Mouse (Mus musculus) C2C12 (cell line): Measurements from ENCODE around the gene Morn2. TPM values are rescaled to one million over a fixed set of nuclear protein-coding genes. Genes with fewer than 3 reads are reported as not detected.

Source experiments
- H3K27me3 ChIP-seq: one replicate; pipeline ENCODE4 v1.6.1; 2011; ENCODE audit not compliant: control insufficient read depth, insufficient read depth, insufficient read length
- H3K36me3 ChIP-seq: one replicate; pipeline ENCODE4 v1.6.1; 2011; ENCODE audit not compliant: control insufficient read depth, insufficient read depth
- H3K4me3 ChIP-seq: one replicate; pipeline ENCODE4 v1.5.1; 2011; ENCODE audit warnings: mild to moderate bottlenecking, control low read depth; ENCODE audit not compliant: poor library complexity, insufficient read depth, severe bottlenecking
- H3K79me2 ChIP-seq: one replicate; pipeline ENCODE4 v1.6.1; 2011; ENCODE audit not compliant: control insufficient read depth, insufficient read depth
- H3K79me3 ChIP-seq: one replicate; pipeline ENCODE4 v1.6.1; 2011; ENCODE audit warnings: low read depth, control low read depth
- H3ac ChIP-seq: one replicate; pipeline ENCODE3; 2011; ENCODE audit warnings: low read depth; ENCODE audit not compliant: control insufficient read depth, insufficient read length
- CEBPB ChIP-seq: IDR thresholded peaks from one replicate; pipeline ENCODE4 v1.6.1; 2011; ENCODE audit warnings: low read depth, mild to moderate bottlenecking, control low read depth, moderate library complexity
- CTCF ChIP-seq: IDR thresholded peaks from one replicate; pipeline ENCODE4 v1.5.1; 2011; ENCODE audit not compliant: control insufficient read depth, insufficient read depth, insufficient read length
- FOSL1 ChIP-seq: IDR thresholded peaks from one replicate; pipeline ENCODE4 v1.8.0; 2011; ENCODE audit warnings: mild to moderate bottlenecking, low read length; ENCODE audit not compliant: poor library complexity, insufficient read depth, severe bottlenecking
- MAX ChIP-seq: IDR thresholded peaks from one replicate; pipeline ENCODE4 v1.6.1; 2011; ENCODE audit warnings: mild to moderate bottlenecking, control low read depth
- MYOD1 ChIP-seq: IDR thresholded peaks from one replicate; pipeline ENCODE4 v1.6.1; 2011; ENCODE audit warnings: low read depth; ENCODE audit not compliant: control insufficient read depth, insufficient read length
- MYOG ChIP-seq: IDR thresholded peaks from one replicate; pipeline ENCODE4 v1.6.1; 2011; ENCODE audit not compliant: control insufficient read depth, insufficient read length; ENCODE audit errors: extremely low read depth
- USF1 ChIP-seq: IDR thresholded peaks from one replicate; pipeline ENCODE4 v1.6.1; 2011; ENCODE audit warnings: low read depth, mild to moderate bottlenecking, control low read depth, moderate library complexity
- polyA plus RNA-seq: library from polyadenylated mRNA; unstranded; fragments of >200 nt; fragmentation: generic; extraction: Trizol; gene quantifications from one replicate; pipeline ENCODE4 v1.2.1, GENCODE M21; 2012; ENCODE audit warnings: missing spikeins

The Morn2 gene
- polyA plus RNA-seq, 1 experiment, result 12.4 TPM

GRCm38 (mm10) chr17:80284446-80284845 is 5.6 kb upstream of the Morn2 start:
- TF ChIP-seq MYOG, result no peak
- no peak for TF ChIP-seq CTCF
- TF ChIP-seq MAX, result no peak
- TF ChIP-seq FOSL1, result no peak
- no peak for TF ChIP-seq USF1
- no peak for TF ChIP-seq CEBPB
- TF ChIP-seq MYOD1, result no peak
- Histone ChIP-seq H3K4me3 (no peak overlapping the region), H3K36me3 (peaks cover 6% of the 10 kb centered on the region), H3K27me3 (no peaks in the 10 kb centered on the region), H3ac (no peak overlapping the region), H3K79me2 (peaks cover 33% of the 10 kb centered on the region), H3K79me3 (peaks cover 7% of the 10 kb centered on the region)

GRCm38 (mm10) chr17:80288012-80288411 is 2.0 kb upstream of the Morn2 start:
- H3K36me3 ChIP-seq, result no peaks in the 10 kb centered on the region
- peaks cover 34% of the 10 kb centered on the region for H3K79me2 ChIP-seq
- no peak overlapping the region for H3ac ChIP-seq
- TF ChIP-seq USF1 (no peak), CTCF (no peak), MYOG (no peak), MAX (no peak), FOSL1 (no peak), CEBPB (no peak), MYOD1 (no peak)
- H3K27me3 ChIP-seq, result no peaks in the 10 kb centered on the region
- no peak overlapping the region for H3K4me3 ChIP-seq
- H3K79me3 ChIP-seq, result peaks cover 11% of the 10 kb centered on the region

- Histone ChIP-seq H3K27me3 (no peaks in the 10 kb centered on the region), H3K4me3 (peak overlapping the region; percentile 90)
- TF ChIP-seq MAX (no peak), CEBPB (no peak), FOSL1 (no peak), MYOG (no peak), CTCF (no peak), MYOD1 (no peak), USF1 (no peak)
Measured at GRCm38 (mm10) chr17:80289280-80290073, 526 bp upstream of the Morn2 start.

GRCm38 (mm10) chr17:80291148-80291547 is 1.1 kb downstream of the Morn2 start:
- TF ChIP-seq MYOD1, result no peak
- TF ChIP-seq CTCF, result no peak
- no peak for TF ChIP-seq MAX
- no peak for TF ChIP-seq FOSL1
- no peak for TF ChIP-seq MYOG
- no peak for TF ChIP-seq CEBPB
- no peak for TF ChIP-seq USF1
- Histone ChIP-seq H3K27me3 (no peaks in the 10 kb centered on the region), H3K79me2 (peaks cover 24% of the 10 kb centered on the region), H3K36me3 (no peaks in the 10 kb centered on the region), H3ac (no peak overlapping the region), H3K4me3 (no peak overlapping the region), H3K79me3 (peaks cover 4% of the 10 kb centered on the region)

More at GRCm38 (mm10) chr17:80289280-80290073, 526 bp upstream of the Morn2 start:
- H3K36me3 ChIP-seq, result no peaks in the 10 kb centered on the region
- peaks cover 6% of the 10 kb centered on the region for H3K79me3 ChIP-seq
- H3K79me2 ChIP-seq, result peaks cover 28% of the 10 kb centered on the region
- peak overlapping the region; percentile 84 for H3ac ChIP-seq

GRCm38 (mm10) chr17:80295258-80295657 is 5.3 kb downstream of the Morn2 start:
- H3K79me2 ChIP-seq, result no peaks in the 10 kb centered on the region
- H3K36me3 ChIP-seq, result no peaks in the 10 kb centered on the region
- no peak for TF ChIP-seq FOSL1
- TF ChIP-seq USF1, result no peak
- TF ChIP-seq CEBPB, result no peak
- no peak for TF ChIP-seq CTCF
- no peak for TF ChIP-seq MYOG
- no peak for TF ChIP-seq MAX
- no peak for TF ChIP-seq MYOD1
- no peak overlapping the region for H3K4me3 ChIP-seq
- H3ac ChIP-seq, result no peak overlapping the region
- H3K79me3 ChIP-seq, result no peaks in the 10 kb centered on the region
- no peaks in the 10 kb centered on the region for H3K27me3 ChIP-seq
